Mouse (Mus musculus) liver, embryonic 16.5 days (tissue): ENCODE results near the gene Spata7. TPM values are rescaled to one million over a fixed set of nuclear protein-coding genes. Genes with fewer than 3 reads are reported as not detected.

ENCODE experiments used
- ATAC-seq: fragments of 200-750 bp; cut with Nextera tagmentation; 2 replicates; pipeline ENCODE4 v1.8.0; 2017; ENCODE audit warnings: low read depth, mild to moderate bottlenecking, moderate number of reproducible peaks, moderate library complexity
- H3K27ac ChIP-seq: fragments of 300-500 bp; sonication (generic); 2 replicates; pipeline ENCODE4 v1.5.1; 2014; ENCODE audit warnings: mild to moderate bottlenecking, low read length
- H3K27me3 ChIP-seq: fragments of 300-500 bp; sonication (generic); 2 replicates; pipeline ENCODE4 v1.6.1; 2014; ENCODE audit warnings: low read depth, low read length, mixed read lengths; ENCODE audit not compliant: control insufficient read depth, insufficient read depth
- H3K36me3 ChIP-seq: fragments of 300-500 bp; sonication (generic); 2 replicates; pipeline ENCODE4 v1.6.1; 2014; ENCODE audit warnings: mild to moderate bottlenecking; ENCODE audit not compliant: control insufficient read depth, insufficient read depth
- H3K4me1 ChIP-seq: fragments of 300-500 bp; sonication (generic); 2 replicates; pipeline ENCODE4 v1.6.1; 2014; ENCODE audit warnings: low read depth, low read length, mixed read lengths; ENCODE audit not compliant: control insufficient read depth
- H3K4me2 ChIP-seq: fragments of 300-500 bp; sonication (generic); 2 replicates; pipeline ENCODE4 v1.6.1; 2014; ENCODE audit warnings: low read depth, low read length, mixed read lengths
- H3K4me3 ChIP-seq: fragments of 300-500 bp; sonication (generic); 2 replicates; pipeline ENCODE4 v1.5.1; 2014; ENCODE audit warnings: low read depth, mild to moderate bottlenecking, low read length
- H3K9ac ChIP-seq: fragments of 300-500 bp; sonication (generic); 2 replicates; pipeline ENCODE4 v1.6.1; 2014; ENCODE audit warnings: low read depth, low read length
- H3K9me3 ChIP-seq: fragments of 300-500 bp; sonication (generic); replicated peaks from 2 replicates; pipeline ENCODE4 v1.6.1; 2016; ENCODE audit warnings: low read length; ENCODE audit not compliant: control insufficient read depth
- WGBS: fragments of 180-500 bp; shearing (Covaris S2); extraction: QIAGEN DNeasy Blood & Tissue Kit; methylation state at CpG from one replicate; pipeline ENCODE4 v1.1.7; 2014; ENCODE audit not compliant: insufficient replicate concordance; 5-methylcytosine and 5-hydroxymethylcytosine counted together
- polyA plus RNA-seq: library from polyadenylated mRNA; unstranded; fragments of >200 nt; fragmentation: Nextera tagmentation; extraction: Ambion mirVana; gene quantifications from 2 replicates; pipeline ENCODE4 v1.2.1, GENCODE M21; 2015

The Spata7 gene
- polyA plus RNA-seq, 1 experiment from 2014 or later: 1.3 TPM

GRCm38 (mm10) chr12:98668132-98668814 lies 40.3 kb downstream of the Spata7 start:
- no peak overlapping the region for H3K27ac ChIP-seq
- WGBS: 59% methylated on average over 10 of the region's 10 CpGs
- ATAC-seq: no peak

GRCm38 (mm10) chr12:98669086-98669485 lies 41.1 kb downstream of the Spata7 start:
- no peaks in the 10 kb centered on the region for H3K9me3 ChIP-seq
- no peak overlapping the region for H3K27ac ChIP-seq
- 77% methylated on average over 10 of the region's 10 CpGs for WGBS
- H3K4me1 ChIP-seq: no peaks in the 10 kb centered on the region
- no peaks in the 10 kb centered on the region for H3K27me3 ChIP-seq
- no peak for ATAC-seq
- H3K4me3 ChIP-seq: no peak overlapping the region
- no peak overlapping the region for H3K9ac ChIP-seq
- H3K36me3 ChIP-seq: no peaks in the 10 kb centered on the region
- H3K4me2 ChIP-seq: no peak overlapping the region

More at GRCm38 (mm10) chr12:98668132-98668814, 40.3 kb downstream of the Spata7 start:
- H3K36me3 ChIP-seq: no peaks in the 10 kb centered on the region
- H3K4me1 ChIP-seq: no peaks in the 10 kb centered on the region
- H3K27me3 ChIP-seq: no peaks in the 10 kb centered on the region
- no peak overlapping the region for H3K4me3 ChIP-seq
- H3K9ac ChIP-seq: no peak overlapping the region
- H3K4me2 ChIP-seq: no peak overlapping the region
- no peaks in the 10 kb centered on the region for H3K9me3 ChIP-seq

- H3K36me3 ChIP-seq: no peaks in the 10 kb centered on the region
- no peak overlapping the region for H3K4me2 ChIP-seq
- WGBS: 69% methylated on average over 5 of the region's 5 CpGs
- no peaks in the 10 kb centered on the region; the same call in 1 of the 2 replicates for H3K4me1 ChIP-seq
- no peaks in the 10 kb centered on the region for H3K27me3 ChIP-seq
- H3K27ac ChIP-seq: no peak overlapping the region
- no peaks in the 10 kb centered on the region for H3K9me3 ChIP-seq
- H3K4me3 ChIP-seq: no peak overlapping the region
- ATAC-seq: no peak
- no peak overlapping the region for H3K9ac ChIP-seq
Measured at GRCm38 (mm10) chr12:98669864-98670263, 41.9 kb downstream of the Spata7 start.

GRCm38 (mm10) chr12:98670429-98670828 lies 42.5 kb downstream of the Spata7 start:
- Histone ChIP-seq H3K27me3 (no peaks in the 10 kb centered on the region), H3K4me1 (no peaks in the 10 kb centered on the region; the same call in 1 of the 2 replicates), H3K9ac (no peak overlapping the region), H3K27ac (no peak overlapping the region), H3K9me3 (no peaks in the 10 kb centered on the region), H3K36me3 (no peaks in the 10 kb centered on the region), H3K4me3 (no peak overlapping the region), H3K4me2 (no peak overlapping the region)
- ATAC-seq: no peak
- 58% methylated on average over 4 of the region's 4 CpGs for WGBS

- H3K27ac ChIP-seq: no peak overlapping the region
- WGBS: 54% methylated on average over 6 of the region's 6 CpGs
- ATAC-seq: no peak
Measured at GRCm38 (mm10) chr12:98673879-98674278, 45.9 kb downstream of the Spata7 start.

GRCm38 (mm10) chr12:98674627-98675143 lies 46.7 kb downstream of the Spata7 start:
- no peaks in the 10 kb centered on the region for H3K36me3 ChIP-seq
- H3K4me2 ChIP-seq: peak overlapping the region; percentile 56
- H3K27me3 ChIP-seq: no peaks in the 10 kb centered on the region
- peak overlapping the region; percentile 24; the same call in 1 of the 2 replicates for H3K9ac ChIP-seq
- H3K4me3 ChIP-seq: peak overlapping the region; percentile 38
- no peak overlapping the region for H3K27ac ChIP-seq
- H3K9me3 ChIP-seq: no peaks in the 10 kb centered on the region
- ATAC-seq: peak; percentile 75
- 5% methylated on average over 9 of the region's 9 CpGs for WGBS
- no peaks in the 10 kb centered on the region; the same call in 1 of the 2 replicates for H3K4me1 ChIP-seq

More at GRCm38 (mm10) chr12:98673879-98674278, 45.9 kb downstream of the Spata7 start:
- Histone ChIP-seq H3K4me1 (no peaks in the 10 kb centered on the region; the same call in 1 of the 2 replicates), H3K9me3 (no peaks in the 10 kb centered on the region), H3K4me3 (no peak overlapping the region), H3K36me3 (no peaks in the 10 kb centered on the region), H3K27me3 (no peaks in the 10 kb centered on the region), H3K4me2 (no peak overlapping the region), H3K9ac (no peak overlapping the region)

GRCm38 (mm10) chr12:98676861-98677260 lies 48.9 kb downstream of the Spata7 start:
- no peak overlapping the region for H3K4me2 ChIP-seq
- 76% methylated on average over 6 of the region's 6 CpGs for WGBS
- no peak for ATAC-seq
- no peak overlapping the region for H3K9ac ChIP-seq
- H3K4me3 ChIP-seq: no peak overlapping the region
- no peaks in the 10 kb centered on the region for H3K27me3 ChIP-seq
- no peaks in the 10 kb centered on the region for H3K36me3 ChIP-seq
- no peak overlapping the region for H3K27ac ChIP-seq
- H3K9me3 ChIP-seq: no peaks in the 10 kb centered on the region
- no peaks in the 10 kb centered on the region; the same call in 1 of the 2 replicates for H3K4me1 ChIP-seq

GRCm38 (mm10) chr12:98677336-98677735 lies 49.4 kb downstream of the Spata7 start:
- no peaks in the 10 kb centered on the region for H3K36me3 ChIP-seq
- no peaks in the 10 kb centered on the region for H3K27me3 ChIP-seq
- 22% methylated on average over 14 of the region's 14 CpGs for WGBS
- no peaks in the 10 kb centered on the region for H3K9me3 ChIP-seq
- no peak overlapping the region for H3K9ac ChIP-seq
- no peak overlapping the region for H3K27ac ChIP-seq
- ATAC-seq: no peak
- H3K4me1 ChIP-seq: no peaks in the 10 kb centered on the region; the same call in 1 of the 2 replicates
- H3K4me3 ChIP-seq: no peak overlapping the region
- peak overlapping the region; percentile 36; the same call in 1 of the 2 replicates for H3K4me2 ChIP-seq

- 78% methylated on average over 15 of the region's 15 CpGs for WGBS
- no peaks in the 10 kb centered on the region for H3K4me1 ChIP-seq
- ATAC-seq: no peak
Measured at GRCm38 (mm10) chr12:98679906-98680305, 51.9 kb downstream of the Spata7 start.

More at GRCm38 (mm10) chr12:98679906-98680305, 51.9 kb downstream of the Spata7 start:
- Histone ChIP-seq H3K27me3 (no peaks in the 10 kb centered on the region), H3K27ac (no peak overlapping the region), H3K4me3 (no peak overlapping the region), H3K4me2 (no peak overlapping the region), H3K9me3 (no peaks in the 10 kb centered on the region), H3K9ac (no peak overlapping the region), H3K36me3 (no peaks in the 10 kb centered on the region)
